Mouse (Mus musculus) limb, embryonic 15.5 days (tissue): Measurements from ENCODE around the gene Engase. TPM values are rescaled to one million over a fixed set of nuclear protein-coding genes. Genes with fewer than 3 reads are reported as not detected.

Experiments
- polyA plus RNA-seq: library from polyadenylated mRNA; unstranded; fragments of >200 nt; fragmentation: Nextera tagmentation; extraction: Ambion mirVana; gene quantifications from 2 replicates; pipeline ENCODE4 v1.2.1, GENCODE M21; 2015

Engase gene
- polyA plus RNA-seq, 1 experiment from 2014 or later: 6.6 TPM

Other genes with a start within 250 kb of the Engase start
- gene Cyth1, start 228.2 kb upstream of the Engase start, polyA plus RNA-seq: 16.1 and 16.2 TPM in 2 replicates
- 21.0 and 21.3 TPM in 2 replicates for gene Usp36, start 186.6 kb upstream of the Engase start, polyA plus RNA-seq
- gene Cep295nl, start 134.3 kb upstream of the Engase start, polyA plus RNA-seq: 1.2 and 1.5 TPM in 2 replicates
- gene Timp2, start 121.1 kb upstream of the Engase start, polyA plus RNA-seq: 140 and 168 TPM in 2 replicates
- gene Lgals3bp, start 74.7 kb upstream of the Engase start, polyA plus RNA-seq: 8.0 and 11.5 TPM in 2 replicates
- 29.3 and 30.6 TPM in 2 replicates for gene Cant1, start 57.7 kb upstream of the Engase start, polyA plus RNA-seq
- gene C1qtnf1, start 48.6 kb upstream of the Engase start, polyA plus RNA-seq: 12.1 and 14.8 TPM in 2 replicates